Mouse (Mus musculus) forebrain, postnatal 0 days (tissue): Measurements from ENCODE around the gene Phospho1. TPM values are rescaled to one million over a fixed set of nuclear protein-coding genes. Genes with fewer than 3 reads are reported as not detected.

Experiments used
- ATAC-seq: fragments of 200-750 bp; cut with Nextera tagmentation; 2 replicates; pipeline ENCODE4 v1.8.0; 2017; ENCODE audit warnings: mild to moderate bottlenecking, moderate library complexity
- DNase-seq: peaks from one replicate; pipeline ENCODE4 v3.0.0-alpha.2; 2015
- H3K27ac ChIP-seq: fragments of 300-500 bp; sonication (generic); 2 replicates; pipeline ENCODE4 v1.5.1; 2014; ENCODE audit warnings: low read depth, mild to moderate bottlenecking, antibody characterized with exemption, low read length, moderate library complexity, mixed read lengths
- H3K27me3 ChIP-seq: fragments of 300-500 bp; sonication (generic); 2 replicates; pipeline ENCODE4 v1.6.1; 2014; ENCODE audit warnings: mild to moderate bottlenecking, low read length, mixed read lengths; ENCODE audit not compliant: insufficient read depth
- H3K36me3 ChIP-seq: fragments of 300-500 bp; sonication (generic); 2 replicates; pipeline ENCODE4 v1.6.1; 2014; ENCODE audit warnings: mild to moderate bottlenecking, moderate library complexity; ENCODE audit not compliant: insufficient read depth
- H3K4me1 ChIP-seq: fragments of 300-500 bp; sonication (generic); 2 replicates; pipeline ENCODE4 v1.6.1; 2014; ENCODE audit warnings: antibody characterized with exemption; ENCODE audit not compliant: insufficient read depth
- H3K4me2 ChIP-seq: fragments of 300-500 bp; sonication (generic); 2 replicates; pipeline ENCODE4 v1.6.1; 2014; ENCODE audit warnings: low read depth, mild to moderate bottlenecking, moderate library complexity
- H3K4me3 ChIP-seq: fragments of 300-500 bp; sonication (generic); 2 replicates; pipeline ENCODE4 v1.5.1; 2014; ENCODE audit warnings: low read depth, low read length, mixed read lengths
- H3K9ac ChIP-seq: fragments of 300-500 bp; sonication (generic); 2 replicates; pipeline ENCODE4 v1.6.1; 2014; ENCODE audit warnings: mild to moderate bottlenecking
- H3K9me3 ChIP-seq: fragments of 300-500 bp; sonication (generic); 2 replicates; pipeline ENCODE4 v1.6.1; 2016; ENCODE audit warnings: low read length
- CTCF ChIP-seq: sonication (generic); IDR thresholded peaks from 2 replicates; pipeline ENCODE4 v1.5.1; 2016; ENCODE audit warnings: antibody characterized with exemption, control low read depth, low read depth
- WGBS: fragments of 180-500 bp; shearing (Covaris S2); extraction: QIAGEN DNeasy Blood & Tissue Kit; methylation state at CpG from one replicate; pipeline ENCODE4 v1.1.7; 2014; 5-methylcytosine and 5-hydroxymethylcytosine counted together
- polyA plus RNA-seq: library from polyadenylated mRNA; unstranded; fragments of >200 nt; fragmentation: Nextera tagmentation; extraction: Ambion mirVana; gene quantifications from 2 replicates; pipeline ENCODE4 v1.2.1, GENCODE M21; 2015
- total RNA-seq: library from RNA; depleted of rRNA; stranded (reverse); fragments of >200 nt; gene quantifications from 2 replicates; pipeline ENCODE4 v1.2.3, GENCODE M21; 2014

Phospho1 gene
- total and polyA plus RNA-seq, 2 experiments from 2014 or later = 0.90 TPM; not detected in 1

GRCm38 (mm10) chr11:95783958-95784357 lies 40.3 kb upstream of the Phospho1 start:
- no peak overlapping the region for H3K4me2 ChIP-seq
- WGBS = 86% methylated on average over 9 of the region's 9 CpGs
- H3K4me1 ChIP-seq = no peaks in the 10 kb centered on the region
- H3K4me3 ChIP-seq = no peak overlapping the region
- no peak overlapping the region for H3K9ac ChIP-seq
- TF ChIP-seq CTCF = no peak
- no peak for ATAC-seq
- H3K9me3 ChIP-seq = no peaks in the 10 kb centered on the region
- no peaks in the 10 kb centered on the region for H3K27me3 ChIP-seq
- no peaks in the 10 kb centered on the region for H3K36me3 ChIP-seq
- DNase-seq = no peak
- H3K27ac ChIP-seq = no peak overlapping the region

GRCm38 (mm10) chr11:95785675-95786074 lies 38.6 kb upstream of the Phospho1 start:
- Histone ChIP-seq H3K9ac (no peak overlapping the region), H3K4me1 (no peaks in the 10 kb centered on the region), H3K27ac (no peak overlapping the region), H3K9me3 (no peaks in the 10 kb centered on the region), H3K4me2 (no peak overlapping the region), H3K27me3 (no peaks in the 10 kb centered on the region), H3K36me3 (no peaks in the 10 kb centered on the region), H3K4me3 (no peak overlapping the region)
- 91% methylated on average over 4 of the region's 4 CpGs for WGBS
- DNase-seq (no peak), ATAC-seq (no peak)
- TF ChIP-seq CTCF = peak; percentile 44

DNA sequence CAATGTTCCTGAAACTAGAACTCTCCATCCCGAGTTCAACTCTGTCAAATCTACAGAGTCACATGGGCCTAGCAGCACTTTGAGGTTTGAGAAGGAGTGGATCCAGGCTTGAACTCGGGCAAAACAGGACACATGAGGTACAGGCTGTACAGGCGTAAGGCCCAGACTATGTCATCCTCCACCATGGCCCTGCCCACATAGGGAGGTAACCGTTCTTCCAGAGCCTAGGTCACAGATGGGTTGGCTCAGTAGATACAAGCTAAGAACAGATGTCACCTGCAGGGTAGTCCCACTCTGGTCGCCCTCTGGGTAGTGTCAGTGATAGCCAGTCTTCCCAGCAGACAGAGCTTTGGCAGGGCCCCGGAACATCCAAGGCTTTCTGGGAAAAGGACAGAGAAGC lies 37.8 kb upstream of the Phospho1 start:
- Histone ChIP-seq H3K9ac (no peak overlapping the region), H3K27ac (no peak overlapping the region), H3K27me3 (no peaks in the 10 kb centered on the region), H3K4me1 (no peaks in the 10 kb centered on the region), H3K4me2 (no peak overlapping the region), H3K9me3 (no peaks in the 10 kb centered on the region), H3K36me3 (no peaks in the 10 kb centered on the region), H3K4me3 (no peak overlapping the region)
- ATAC-seq (no peak), DNase-seq (no peak)
- WGBS = 87% methylated on average over 6 of the region's 6 CpGs
- no peak for TF ChIP-seq CTCF

GRCm38 (mm10) chr11:95789451-95789891 lies 34.8 kb upstream of the Phospho1 start:
- Histone ChIP-seq H3K27me3 (no peaks in the 10 kb centered on the region), H3K9me3 (no peaks in the 10 kb centered on the region), H3K4me3 (no peak overlapping the region), H3K27ac (no peak overlapping the region), H3K9ac (no peak overlapping the region), H3K4me1 (no peaks in the 10 kb centered on the region), H3K36me3 (no peaks in the 10 kb centered on the region), H3K4me2 (no peak overlapping the region)
- 85% methylated on average over 8 of the region's 8 CpGs for WGBS
- ATAC-seq = no peak
- TF ChIP-seq CTCF = no peak
- no peak for DNase-seq

- Histone ChIP-seq H3K4me3 (no peak overlapping the region), H3K27ac (no peak overlapping the region), H3K36me3 (no peaks in the 10 kb centered on the region), H3K27me3 (no peaks in the 10 kb centered on the region), H3K4me1 (no peaks in the 10 kb centered on the region), H3K4me2 (no peak overlapping the region), H3K9ac (no peak overlapping the region), H3K9me3 (no peaks in the 10 kb centered on the region)
- 73% methylated on average over 13 of the region's 13 CpGs for WGBS
- ATAC-seq (peak; percentile 66), DNase-seq (peak; percentile 67)
- TF ChIP-seq CTCF = no peak
Observed at GRCm38 (mm10) chr11:95791787-95792186, 32.5 kb upstream of the Phospho1 start.

- H3K9me3 ChIP-seq = no peaks in the 10 kb centered on the region
- H3K36me3 ChIP-seq = no peaks in the 10 kb centered on the region
- H3K27ac ChIP-seq = no peak overlapping the region
- DNase-seq (no peak), ATAC-seq (no peak)
- H3K4me2 ChIP-seq = no peak overlapping the region
- H3K4me3 ChIP-seq = no peak overlapping the region
- no peak overlapping the region for H3K9ac ChIP-seq
- TF ChIP-seq CTCF = no peak
- 92% methylated on average over 8 of the region's 8 CpGs for WGBS
- no peaks in the 10 kb centered on the region for H3K27me3 ChIP-seq
- H3K4me1 ChIP-seq = no peaks in the 10 kb centered on the region
Observed at GRCm38 (mm10) chr11:95792950-95793509, 31.3 kb upstream of the Phospho1 start.

- Histone ChIP-seq H3K4me1 (no peaks in the 10 kb centered on the region), H3K27ac (no peak overlapping the region), H3K9ac (no peak overlapping the region), H3K36me3 (no peaks in the 10 kb centered on the region), H3K4me3 (no peak overlapping the region), H3K4me2 (no peak overlapping the region), H3K27me3 (no peaks in the 10 kb centered on the region), H3K9me3 (no peaks in the 10 kb centered on the region)
- no peak for TF ChIP-seq CTCF
- WGBS = 70% methylated on average over 5 of the region's 5 CpGs
- DNase-seq (no peak), ATAC-seq (no peak)
Observed at GRCm38 (mm10) chr11:95794201-95794600, 30.1 kb upstream of the Phospho1 start.
